Mouse (Mus musculus): ENCODE data around the gene Ip6k1. TPM values are rescaled to one million over a fixed set of nuclear protein-coding genes. Genes with fewer than 3 reads are reported as not detected.
A peak's percentile ranks its signal among the peaks of the same experiment; 100 is the strongest.
"Not testable (repeated sequence)": the region's sequence is repeated elsewhere in the genome, so short reads cannot be mapped to it uniquely, and the experiment has no call there.

Gene Ip6k1
- polyA plus RNA-seq, 1 experiment from 2014 or later, result 99.1 TPM

DNA sequence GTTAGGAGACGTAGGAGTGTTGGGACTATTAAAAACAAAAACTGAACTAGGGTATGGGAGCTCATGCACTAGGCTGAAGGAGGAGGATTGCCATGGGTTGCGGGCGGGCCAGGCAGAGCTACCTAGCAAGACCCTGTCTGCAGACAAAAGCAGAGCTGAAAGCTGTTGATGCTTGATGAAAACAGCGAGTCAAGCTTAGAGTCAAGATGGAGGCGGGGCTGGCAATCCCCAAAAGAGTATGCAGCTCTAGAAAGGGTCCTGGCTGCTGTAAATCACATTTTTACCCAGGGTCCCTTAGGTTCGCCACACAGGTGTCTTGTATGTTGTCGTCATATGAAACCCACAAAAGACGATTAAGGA, 1.2 kb downstream of the Ip6k1 start:
- Histone ChIP-seq H3K27ac (replicated peaks) (peak overlapping the region; percentile 94), H3K9ac (replicated peaks) (peak overlapping the region; percentile 92), H3K4me3 (replicated peaks) (peak overlapping the region; percentile 69), H3K9me3 (replicated peaks) (no peaks in the 10 kb centered on the region), H3K4me2 (peak overlapping the region; percentile 81), H3K4me1 (peaks cover 35% of the 10 kb centered on the region), H3K36me3 (no peaks in the 10 kb centered on the region; the same call in 1 of the 2 replicates), H3K27me3 (replicated peaks) (no peaks in the 10 kb centered on the region)
- 9% methylated on average over 8 of the region's 8 CpGs for WGBS
- no peak for ATAC-seq (ENCODE audit: low FRiP score)

DNA sequence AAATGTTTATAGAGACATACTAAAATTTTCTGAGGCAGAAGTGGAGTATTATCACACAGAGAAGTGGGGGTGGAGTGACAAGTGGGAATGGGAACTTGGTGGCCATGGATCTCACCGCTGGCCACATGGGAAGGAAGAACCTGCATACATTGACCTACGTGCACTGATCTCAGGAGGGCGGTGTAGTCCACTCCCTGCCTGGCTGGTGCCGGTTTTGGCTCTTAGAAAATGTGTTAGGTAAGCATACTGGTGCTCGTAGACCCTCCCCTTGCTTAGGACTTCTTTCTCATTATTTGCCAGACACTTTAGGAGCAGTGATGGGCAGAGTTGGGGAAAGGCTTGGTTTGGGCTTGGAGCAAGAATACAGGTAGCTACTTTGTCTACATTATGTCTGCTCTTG, 5.7 kb downstream of the Ip6k1 start:
- H3K27ac ChIP-seq (replicated peaks), result no peak overlapping the region
- H3K9ac ChIP-seq (replicated peaks), result no peak overlapping the region
- H3K27me3 ChIP-seq (replicated peaks), result no peaks in the 10 kb centered on the region
- H3K4me1 ChIP-seq, result peaks cover 32% of the 10 kb centered on the region
- WGBS, result 88% methylated on average over 5 of the region's 5 CpGs
- no peaks in the 10 kb centered on the region for H3K9me3 ChIP-seq (replicated peaks)
- no peak overlapping the region for H3K4me2 ChIP-seq
- no peak overlapping the region for H3K4me3 ChIP-seq (replicated peaks)
- no peak for ATAC-seq (ENCODE audit: low FRiP score)
- H3K36me3 ChIP-seq, result no peaks in the 10 kb centered on the region; the same call in 1 of the 2 replicates

DNA sequence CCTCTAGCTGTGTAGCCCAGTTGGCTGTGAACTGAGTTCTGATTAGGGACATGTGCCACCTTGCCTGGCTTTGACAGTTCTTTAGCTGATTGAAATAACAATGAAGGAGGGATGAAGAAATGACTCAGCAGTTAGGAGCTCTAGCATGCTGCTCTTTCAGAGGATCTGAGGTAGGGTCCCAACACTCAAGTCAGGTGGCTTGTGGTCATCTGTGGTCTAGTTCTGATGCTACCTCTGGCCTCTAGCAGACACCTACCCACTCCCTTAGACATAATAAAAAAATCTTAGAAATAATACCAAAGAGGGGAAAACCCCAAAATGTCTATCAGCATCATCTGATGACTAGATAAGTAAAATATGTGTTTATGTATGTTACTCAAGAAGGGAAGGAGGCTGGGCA, 8.1 kb downstream of the Ip6k1 start:
- Histone ChIP-seq H3K27ac (replicated peaks) (no peak overlapping the region), H3K36me3 (no peaks in the 10 kb centered on the region), H3K4me3 (replicated peaks) (no peak overlapping the region), H3K9me3 (replicated peaks) (no peaks in the 10 kb centered on the region), H3K4me2 (no peak overlapping the region), H3K4me1 (peaks cover 12% of the 10 kb centered on the region), H3K27me3 (replicated peaks) (no peaks in the 10 kb centered on the region), H3K9ac (replicated peaks) (no peak overlapping the region)
- ATAC-seq (ENCODE audit: low FRiP score), result no peak

DNA sequence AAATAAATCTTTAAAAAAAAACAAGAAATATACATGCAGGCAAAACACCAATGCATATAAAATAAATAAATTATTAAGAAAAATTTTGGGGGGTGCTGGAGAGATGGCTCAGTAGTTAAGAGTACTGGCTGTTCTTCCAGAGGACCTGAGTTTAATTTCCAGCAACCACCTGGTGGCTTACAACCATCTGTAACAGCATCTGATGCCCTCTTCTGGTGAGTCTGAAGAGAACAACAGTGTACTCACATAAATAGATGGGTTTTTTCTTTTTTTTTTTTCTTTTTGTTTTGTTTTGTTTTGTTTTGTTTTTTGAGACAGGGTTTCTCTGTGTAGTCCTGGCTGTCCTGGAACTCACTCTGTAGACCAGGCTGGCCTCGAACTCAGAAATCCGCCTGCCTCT, 11.3 kb downstream of the Ip6k1 start:
- not testable (repeated sequence) for H3K4me1 ChIP-seq; H3K9me3 ChIP-seq (replicated peaks); ATAC-seq (ENCODE audit: low FRiP score); H3K9ac ChIP-seq (replicated peaks); H3K36me3 ChIP-seq; H3K4me2 ChIP-seq; H3K27ac ChIP-seq (replicated peaks); H3K27me3 ChIP-seq (replicated peaks); H3K4me3 ChIP-seq (replicated peaks)
- WGBS, result 98% methylated on average over 2 of the region's 2 CpGs

DNA sequence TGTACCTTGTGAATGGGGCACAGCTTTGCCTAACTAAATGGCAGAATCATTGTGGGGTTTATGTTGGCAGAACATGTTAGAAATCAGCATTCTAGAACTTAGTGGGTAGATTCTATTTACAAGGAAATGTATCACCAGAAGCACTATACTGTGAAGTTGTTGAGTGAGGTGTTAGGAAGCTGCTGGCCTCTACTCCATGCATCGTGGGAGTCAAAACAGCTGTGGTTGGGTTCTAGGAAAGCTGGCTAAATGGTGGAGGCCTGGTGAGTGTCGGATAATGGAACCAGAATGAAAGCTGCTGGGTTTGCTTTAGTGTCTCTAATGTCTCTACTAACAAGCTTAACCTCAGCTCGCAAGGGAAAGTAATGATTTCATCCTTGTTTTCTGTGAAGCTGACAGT, 14.8 kb downstream of the Ip6k1 start:
- H3K4me2 ChIP-seq, result no peak overlapping the region
- H3K9me3 ChIP-seq (replicated peaks), result no peaks in the 10 kb centered on the region
- WGBS, result 72% methylated on average over 3 of the region's 3 CpGs
- H3K27me3 ChIP-seq (replicated peaks), result no peaks in the 10 kb centered on the region
- no peak overlapping the region for H3K4me3 ChIP-seq (replicated peaks)
- ATAC-seq (ENCODE audit: low FRiP score), result no peak
- H3K9ac ChIP-seq (replicated peaks), result no peak overlapping the region
- peaks cover 3% of the 10 kb centered on the region; the same call in 1 of the 2 replicates for H3K4me1 ChIP-seq
- H3K36me3 ChIP-seq, result 0 out of 2 replicates have a peak, but pooled peaks cover 4% of the 10 kb centered on the region
- no peak overlapping the region for H3K27ac ChIP-seq (replicated peaks)

DNA sequence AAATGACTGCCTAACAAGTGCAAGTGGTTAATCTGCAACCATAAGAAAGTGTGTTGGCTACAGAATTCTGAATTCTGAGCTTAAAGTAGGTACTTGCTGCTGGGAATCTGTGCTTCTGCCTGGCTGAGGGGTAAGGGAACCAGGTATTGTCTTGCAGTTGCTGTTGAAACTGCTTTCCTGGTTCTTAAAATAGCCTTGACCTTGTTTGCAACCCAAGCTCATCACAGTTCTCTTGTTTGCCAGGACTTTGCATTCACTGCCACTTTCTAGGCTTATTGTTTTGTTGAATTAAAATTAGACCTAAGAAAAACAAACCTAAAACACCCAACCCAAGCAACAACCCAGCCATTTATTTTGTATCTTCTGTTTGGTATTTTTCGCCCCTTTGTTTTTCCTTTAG, 18.4 kb downstream of the Ip6k1 start:
- ATAC-seq (ENCODE audit: low FRiP score), result no peak
- no peak overlapping the region for H3K4me3 ChIP-seq (replicated peaks)
- H3K36me3 ChIP-seq, result peaks cover 24% of the 10 kb centered on the region
- 98% methylated on average over 1 of the region's 1 CpGs for WGBS
- no peak overlapping the region for H3K27ac ChIP-seq (replicated peaks)
- H3K9me3 ChIP-seq (replicated peaks), result no peaks in the 10 kb centered on the region
- no peak overlapping the region for H3K4me2 ChIP-seq
- peaks cover 3% of the 10 kb centered on the region; the same call in 1 of the 2 replicates for H3K4me1 ChIP-seq
- H3K27me3 ChIP-seq (replicated peaks), result no peaks in the 10 kb centered on the region
- no peak overlapping the region for H3K9ac ChIP-seq (replicated peaks)

DNA sequence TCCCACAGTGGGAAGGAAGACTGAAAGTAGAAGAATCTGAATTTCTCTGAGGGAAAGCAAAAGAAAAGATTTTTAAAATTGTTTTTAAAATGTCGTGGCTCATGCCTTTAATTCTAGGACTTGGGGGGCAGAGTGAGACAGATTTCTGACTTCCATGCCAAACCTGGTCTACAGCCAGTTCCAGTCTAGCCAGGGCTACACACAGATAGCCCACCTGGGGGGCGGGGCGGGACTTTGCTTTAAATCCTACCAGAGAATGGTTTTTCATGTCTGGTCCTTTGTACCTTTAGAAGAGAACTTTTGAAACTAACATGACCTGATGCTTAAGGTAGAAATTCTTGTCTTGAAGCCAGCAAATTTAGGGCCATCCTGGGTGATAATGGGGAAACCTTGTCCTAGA, 20.9 kb downstream of the Ip6k1 start:
- no peak overlapping the region for H3K4me3 ChIP-seq (replicated peaks)
- WGBS, result 93% methylated on average over 3 of the region's 3 CpGs
- no peak overlapping the region for H3K27ac ChIP-seq (replicated peaks)
- H3K4me1 ChIP-seq, result peaks cover 3% of the 10 kb centered on the region; the same call in 1 of the 2 replicates
- no peak overlapping the region for H3K9ac ChIP-seq (replicated peaks)
- no peaks in the 10 kb centered on the region for H3K9me3 ChIP-seq (replicated peaks)
- H3K4me2 ChIP-seq, result no peak overlapping the region
- H3K27me3 ChIP-seq (replicated peaks), result no peaks in the 10 kb centered on the region
- peaks cover 36% of the 10 kb centered on the region for H3K36me3 ChIP-seq
- ATAC-seq (ENCODE audit: low FRiP score), result no peak

DNA sequence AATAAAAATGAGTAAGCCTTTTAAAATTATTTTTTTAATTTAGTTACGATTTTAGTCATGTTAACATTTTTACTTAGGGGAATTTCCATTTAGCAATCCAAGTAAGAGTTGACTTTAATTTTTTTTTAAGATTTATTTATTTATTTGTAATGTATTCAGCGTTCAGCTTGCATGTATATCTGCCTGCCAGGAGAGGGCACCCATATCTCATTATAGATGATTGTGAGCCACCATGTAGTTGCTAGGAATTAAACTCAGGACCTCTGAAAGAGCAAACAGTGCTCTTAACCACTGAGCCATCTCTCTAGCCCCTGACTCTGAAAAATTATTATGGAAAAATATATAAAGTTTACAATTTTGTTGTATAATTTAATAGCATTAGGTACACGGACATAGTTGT, 24.3 kb downstream of the Ip6k1 start:
- Histone ChIP-seq H3K9ac (replicated peaks) (no peak overlapping the region), H3K4me1 (no peaks in the 10 kb centered on the region), H3K27me3 (replicated peaks) (no peaks in the 10 kb centered on the region), H3K4me2 (no peak overlapping the region), H3K27ac (replicated peaks) (no peak overlapping the region), H3K9me3 (replicated peaks) (no peaks in the 10 kb centered on the region), H3K36me3 (peaks cover 39% of the 10 kb centered on the region), H3K4me3 (replicated peaks) (no peak overlapping the region)
- ATAC-seq (ENCODE audit: low FRiP score), result no peak
- 91% methylated on average over 3 of the region's 3 CpGs for WGBS

DNA sequence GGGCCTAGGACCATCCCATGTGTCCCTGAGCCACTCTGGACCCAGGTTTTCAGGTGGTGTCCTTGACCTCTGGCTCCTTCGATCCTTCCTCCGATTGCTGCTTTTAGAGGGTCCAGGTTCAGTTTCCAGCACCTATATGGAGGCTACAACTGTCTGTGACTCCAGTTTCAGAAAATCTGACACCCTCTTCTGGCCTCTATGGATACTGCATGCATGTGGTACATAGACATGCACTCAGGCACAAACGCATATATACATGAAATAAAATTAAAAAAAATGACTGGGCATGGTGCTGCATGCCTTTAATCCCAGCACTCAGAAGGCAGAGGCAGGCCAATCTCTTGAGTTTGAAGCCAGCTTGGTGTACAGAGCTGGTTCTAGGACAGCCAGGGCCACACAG, 25.6 kb downstream of the Ip6k1 start:
- H3K36me3 ChIP-seq, result peaks cover 48% of the 10 kb centered on the region
- WGBS, result over 99% methylated on average over 3 of the region's 3 CpGs

DNA sequence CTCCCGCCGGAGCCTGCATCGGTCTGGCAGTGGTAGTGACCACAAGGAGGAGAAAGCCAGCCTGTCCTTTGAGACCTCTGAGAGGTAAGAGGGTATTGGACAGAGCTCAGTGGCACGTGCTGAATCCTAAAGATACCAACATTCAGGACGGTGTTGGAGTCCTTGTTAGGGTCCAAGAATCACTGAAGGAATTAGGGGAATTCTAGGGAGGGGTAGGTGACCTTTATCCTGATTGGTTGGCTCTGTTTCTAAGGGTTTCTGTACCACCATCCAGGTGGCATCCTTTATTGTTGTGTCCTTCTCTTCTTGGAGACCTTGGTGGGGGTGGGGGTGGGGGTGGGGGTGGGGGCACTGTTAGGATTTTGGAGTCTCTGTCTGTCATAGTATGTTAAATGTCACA, 29.8 kb downstream of the Ip6k1 start:
- Histone ChIP-seq H3K36me3 (peaks cover 45% of the 10 kb centered on the region), H3K4me3 (replicated peaks) (no peak overlapping the region), H3K27ac (replicated peaks) (no peak overlapping the region), H3K9ac (replicated peaks) (no peak overlapping the region), H3K9me3 (replicated peaks) (no peaks in the 10 kb centered on the region), H3K4me2 (no peak overlapping the region), H3K4me1 (no peaks in the 10 kb centered on the region), H3K27me3 (replicated peaks) (no peaks in the 10 kb centered on the region)
- 90% methylated on average over 5 of the region's 5 CpGs for WGBS
- ATAC-seq (ENCODE audit: low FRiP score), result no peak

More for the DNA sequence above, 25.6 kb downstream of the Ip6k1 start:
- H3K27me3 ChIP-seq (replicated peaks), result no peaks in the 10 kb centered on the region
- H3K4me3 ChIP-seq (replicated peaks), result no peak overlapping the region
- no peak overlapping the region for H3K4me2 ChIP-seq
- H3K9ac ChIP-seq (replicated peaks), result no peak overlapping the region
- no peaks in the 10 kb centered on the region for H3K4me1 ChIP-seq
- no peaks in the 10 kb centered on the region for H3K9me3 ChIP-seq (replicated peaks)
- H3K27ac ChIP-seq (replicated peaks), result no peak overlapping the region
- no peak for ATAC-seq (ENCODE audit: low FRiP score)

DNA sequence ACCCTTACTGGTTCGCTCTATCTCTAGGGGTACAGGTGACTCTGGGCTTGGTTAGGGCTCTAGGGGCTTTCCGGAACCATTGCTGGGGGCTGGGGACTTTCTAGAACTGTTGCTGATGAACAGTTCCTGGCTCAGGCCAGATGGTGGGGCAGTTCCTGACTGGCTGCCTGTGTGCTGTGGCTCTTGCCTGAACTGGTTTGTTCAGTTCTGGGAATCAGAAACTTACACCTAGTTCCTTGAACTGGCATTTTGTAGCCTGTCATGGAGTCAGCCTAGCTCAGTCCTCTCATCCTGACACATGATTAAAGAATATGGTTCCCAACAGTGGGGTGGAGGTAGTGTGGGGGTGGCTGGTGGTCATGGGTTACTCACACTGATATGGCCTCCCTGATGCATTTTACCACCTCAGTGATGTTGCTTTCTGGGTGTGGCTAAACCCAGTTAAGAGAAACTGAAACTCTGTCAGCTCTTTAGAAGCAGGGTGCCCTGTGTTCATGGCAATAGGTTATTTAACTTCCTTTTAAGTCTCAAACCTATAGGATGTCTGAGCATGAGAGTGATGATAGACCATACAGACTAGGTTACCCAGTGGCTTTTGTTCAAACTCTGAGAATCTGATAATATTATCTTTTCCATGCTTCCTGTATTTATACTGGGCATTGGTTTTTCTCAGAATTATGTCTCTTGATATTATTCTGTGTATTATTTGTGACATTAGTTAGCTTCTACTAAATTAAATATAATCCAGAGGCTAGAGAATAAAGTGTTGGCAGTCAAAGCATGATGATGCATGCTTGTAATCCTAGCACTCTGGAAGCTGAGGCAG, 33.2 kb downstream of the Ip6k1 start:
- Histone ChIP-seq H3K4me3 (replicated peaks) (no peak overlapping the region), H3K27ac (replicated peaks) (no peak overlapping the region), H3K9ac (replicated peaks) (no peak overlapping the region), H3K9me3 (replicated peaks) (no peaks in the 10 kb centered on the region), H3K27me3 (replicated peaks) (no peaks in the 10 kb centered on the region), H3K4me1 (no peaks in the 10 kb centered on the region), H3K4me2 (no peak overlapping the region), H3K36me3 (peaks cover 56% of the 10 kb centered on the region)
- WGBS, result 94% methylated on average over 2 of the region's 2 CpGs
- no peak for ATAC-seq (ENCODE audit: low FRiP score)

DNA sequence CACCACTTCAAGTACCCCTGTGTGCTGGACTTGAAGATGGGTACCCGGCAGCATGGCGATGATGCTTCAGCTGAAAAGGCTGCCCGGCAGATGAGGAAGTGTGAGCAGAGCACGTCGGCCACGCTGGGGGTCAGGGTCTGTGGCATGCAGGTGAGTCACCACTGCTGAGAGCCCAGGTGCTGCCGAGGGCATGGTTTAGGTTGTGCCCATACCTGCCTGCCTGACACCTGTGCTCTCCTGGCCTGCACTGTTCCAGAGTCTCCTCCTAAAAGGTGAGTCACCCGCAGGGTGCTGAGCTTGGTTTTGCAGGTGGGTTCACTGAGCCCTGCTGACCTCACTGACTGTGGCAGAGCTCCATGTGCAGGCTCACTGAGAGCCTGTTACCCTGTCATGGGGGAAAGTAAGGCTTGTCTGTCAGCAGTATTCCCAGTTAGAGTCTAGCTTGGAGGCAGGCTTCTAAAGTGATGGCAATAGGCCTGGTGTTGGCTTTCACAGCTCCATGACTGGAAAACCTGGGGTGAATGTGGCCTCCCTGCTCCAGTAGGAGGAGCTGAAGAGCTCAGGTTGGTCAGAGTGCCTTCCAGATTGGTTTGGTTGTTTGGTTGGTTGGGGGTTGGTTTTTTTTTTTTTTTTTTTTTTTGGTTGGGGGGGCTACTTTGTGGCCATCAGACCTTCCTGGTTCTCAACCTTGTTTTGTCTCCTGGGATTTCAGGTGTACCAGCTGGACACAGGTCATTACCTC, 42.6 kb downstream of the Ip6k1 start:
- H3K4me3 ChIP-seq (replicated peaks), result no peak overlapping the region
- H3K27me3 ChIP-seq (replicated peaks), result no peaks in the 10 kb centered on the region
- peaks cover 16% of the 10 kb centered on the region for H3K4me1 ChIP-seq
- H3K27ac ChIP-seq (replicated peaks), result no peak overlapping the region
- peaks cover 63% of the 10 kb centered on the region for H3K36me3 ChIP-seq
- WGBS, result 95% methylated on average over 8 of the region's 8 CpGs
- no peaks in the 10 kb centered on the region for H3K9me3 ChIP-seq (replicated peaks)
- H3K9ac ChIP-seq (replicated peaks), result no peak overlapping the region
- no peak overlapping the region for H3K4me2 ChIP-seq
- no peak for ATAC-seq (ENCODE audit: low FRiP score)

Data from neural tube, embryonic 15.5 days (tissue).